Mouse (Mus musculus): ENCODE measurements around the gene Fam114a2. TPM values are rescaled to one million over a fixed set of nuclear protein-coding genes. Genes with fewer than 3 reads are reported as not detected.

Gene Fam114a2
- polyA plus RNA-seq, 1 experiment from 2014 or later = 51.8 TPM

GRCm38 (mm10) chr11:57497701-57498100 is 20.7 kb downstream of the Fam114a2 start:
- Histone ChIP-seq H3K4me3 (replicated peaks; ENCODE audit: low read length) (no peak overlapping the region), H3K9ac (no peak overlapping the region), H3K9me3 (ENCODE audit: control insufficient read depth, low read length) (no peaks in the 10 kb centered on the region), H3K4me2 (replicated peaks) (no peak overlapping the region), H3K4me1 (replicated peaks; ENCODE audit: control insufficient read depth, insufficient read depth, low read length) (no peaks in the 10 kb centered on the region), H3K27ac (no peak overlapping the region), H3K36me3 (replicated peaks; ENCODE audit: control insufficient read depth, insufficient read depth) (peaks cover 79% of the 10 kb centered on the region), H3K27me3 (ENCODE audit: control insufficient read depth, insufficient read depth, low read length) (no peaks in the 10 kb centered on the region)
- 51% methylated on average over 3 of the region's 3 CpGs for WGBS
- ATAC-seq (ENCODE audit: low FRiP score) = no peak
- DNase-seq (ENCODE audit: low spot score) = no peak

- ATAC-seq (ENCODE audit: low FRiP score) (no peak), DNase-seq (ENCODE audit: low spot score) (no peak)
- no peak overlapping the region for H3K4me2 ChIP-seq (replicated peaks)
- no peaks in the 10 kb centered on the region for H3K4me1 ChIP-seq (replicated peaks; ENCODE audit: control insufficient read depth, insufficient read depth, low read length)
- no peak overlapping the region for H3K4me3 ChIP-seq (replicated peaks; ENCODE audit: low read length)
- WGBS = 52% methylated on average over 3 of the region's 3 CpGs
- peaks cover 89% of the 10 kb centered on the region for H3K36me3 ChIP-seq (replicated peaks; ENCODE audit: control insufficient read depth, insufficient read depth)
- H3K27me3 ChIP-seq (ENCODE audit: control insufficient read depth, insufficient read depth, low read length) = no peaks in the 10 kb centered on the region
- no peak overlapping the region for H3K9ac ChIP-seq
- H3K9me3 ChIP-seq (ENCODE audit: control insufficient read depth, low read length) = no peaks in the 10 kb centered on the region
- H3K27ac ChIP-seq = no peak overlapping the region
These were observed 21.9 kb downstream of the Fam114a2 start for GRCm38 (mm10) chr11:57496462-57497039.

- DNase-seq (ENCODE audit: low spot score) (no peak), ATAC-seq (ENCODE audit: low FRiP score) (no peak)
- H3K36me3 ChIP-seq (replicated peaks; ENCODE audit: control insufficient read depth, insufficient read depth) = peaks cover 84% of the 10 kb centered on the region
- H3K4me3 ChIP-seq (replicated peaks; ENCODE audit: low read length) = no peak overlapping the region
- no peak overlapping the region for H3K27ac ChIP-seq
- H3K4me2 ChIP-seq (replicated peaks) = no peak overlapping the region
- WGBS = 74% methylated on average over 5 of the region's 5 CpGs
- H3K27me3 ChIP-seq (ENCODE audit: control insufficient read depth, insufficient read depth, low read length) = no peaks in the 10 kb centered on the region
- no peak overlapping the region for H3K9ac ChIP-seq
- H3K9me3 ChIP-seq (ENCODE audit: control insufficient read depth, low read length) = no peaks in the 10 kb centered on the region
- no peaks in the 10 kb centered on the region for H3K4me1 ChIP-seq (replicated peaks; ENCODE audit: control insufficient read depth, insufficient read depth, low read length)
These were observed 30.0 kb downstream of the Fam114a2 start for GRCm38 (mm10) chr11:57488436-57488835.

- H3K27me3 ChIP-seq (ENCODE audit: control insufficient read depth, insufficient read depth, low read length) = no peaks in the 10 kb centered on the region
- no peak overlapping the region for H3K27ac ChIP-seq
- DNase-seq (ENCODE audit: low spot score) = peak; percentile 26
- H3K36me3 ChIP-seq (replicated peaks; ENCODE audit: control insufficient read depth, insufficient read depth) = peaks cover 29% of the 10 kb centered on the region
- H3K9ac ChIP-seq = no peak overlapping the region
- no peak overlapping the region for H3K4me2 ChIP-seq (replicated peaks)
- no peaks in the 10 kb centered on the region for H3K4me1 ChIP-seq (replicated peaks; ENCODE audit: control insufficient read depth, insufficient read depth, low read length)
- WGBS = 33% methylated on average over 5 of the region's 5 CpGs
- no peak overlapping the region for H3K4me3 ChIP-seq (replicated peaks; ENCODE audit: low read length)
- ATAC-seq (ENCODE audit: low FRiP score) = no peak
- no peaks in the 10 kb centered on the region for H3K9me3 ChIP-seq (ENCODE audit: control insufficient read depth, low read length)
These were observed 40.3 kb downstream of the Fam114a2 start for GRCm38 (mm10) chr11:57478077-57478476.

GRCm38 (mm10) chr11:57475119-57475518 is 43.3 kb downstream of the Fam114a2 start:
- DNase-seq (ENCODE audit: low spot score) = peak; percentile 81
- Histone ChIP-seq H3K4me2 (replicated peaks) (no peak overlapping the region), H3K4me1 (replicated peaks; ENCODE audit: control insufficient read depth, insufficient read depth, low read length) (no peaks in the 10 kb centered on the region), H3K4me3 (replicated peaks; ENCODE audit: low read length) (no peak overlapping the region), H3K27me3 (ENCODE audit: control insufficient read depth, insufficient read depth, low read length) (no peaks in the 10 kb centered on the region), H3K27ac (no peak overlapping the region), H3K9me3 (ENCODE audit: control insufficient read depth, low read length) (no peaks in the 10 kb centered on the region), H3K36me3 (replicated peaks; ENCODE audit: control insufficient read depth, insufficient read depth) (no peaks in the 10 kb centered on the region), H3K9ac (no peak overlapping the region)
- 47% methylated on average over 6 of the region's 6 CpGs for WGBS
- no peak for ATAC-seq (ENCODE audit: low FRiP score)

- Histone ChIP-seq H3K36me3 (replicated peaks; ENCODE audit: control insufficient read depth, insufficient read depth) (no peaks in the 10 kb centered on the region), H3K4me2 (replicated peaks) (no peak overlapping the region), H3K9ac (no peak overlapping the region), H3K9me3 (ENCODE audit: control insufficient read depth, low read length) (no peaks in the 10 kb centered on the region), H3K4me3 (replicated peaks; ENCODE audit: low read length) (no peak overlapping the region), H3K4me1 (replicated peaks; ENCODE audit: control insufficient read depth, insufficient read depth, low read length) (no peaks in the 10 kb centered on the region), H3K27ac (no peak overlapping the region), H3K27me3 (ENCODE audit: control insufficient read depth, insufficient read depth, low read length) (no peaks in the 10 kb centered on the region)
- ATAC-seq (ENCODE audit: low FRiP score) = peak; percentile 46; the same call in 1 of the 2 replicates
- peak; percentile 61 for DNase-seq (ENCODE audit: low spot score)
- 54% methylated on average over 6 of the region's 6 CpGs for WGBS
These were observed 44.0 kb downstream of the Fam114a2 start for GRCm38 (mm10) chr11:57474296-57474941.

- Histone ChIP-seq H3K4me1 (replicated peaks; ENCODE audit: control insufficient read depth, insufficient read depth, low read length) (no peaks in the 10 kb centered on the region), H3K36me3 (replicated peaks; ENCODE audit: control insufficient read depth, insufficient read depth) (no peaks in the 10 kb centered on the region), H3K27ac (no peak overlapping the region), H3K9me3 (ENCODE audit: control insufficient read depth, low read length) (no peaks in the 10 kb centered on the region), H3K9ac (no peak overlapping the region), H3K4me3 (replicated peaks; ENCODE audit: low read length) (no peak overlapping the region), H3K27me3 (ENCODE audit: control insufficient read depth, insufficient read depth, low read length) (no peaks in the 10 kb centered on the region), H3K4me2 (replicated peaks) (no peak overlapping the region)
- 92% methylated on average over 7 of the region's 7 CpGs for WGBS
- ATAC-seq (ENCODE audit: low FRiP score) (no peak), DNase-seq (ENCODE audit: low spot score) (no peak)
These were observed 47.4 kb downstream of the Fam114a2 start for GRCm38 (mm10) chr11:57470979-57471378.

- DNase-seq (ENCODE audit: low spot score) (no peak), ATAC-seq (ENCODE audit: low FRiP score) (no peak)
- Histone ChIP-seq H3K4me1 (replicated peaks; ENCODE audit: control insufficient read depth, insufficient read depth, low read length) (no peaks in the 10 kb centered on the region), H3K27me3 (ENCODE audit: control insufficient read depth, insufficient read depth, low read length) (no peaks in the 10 kb centered on the region), H3K4me3 (replicated peaks; ENCODE audit: low read length) (no peak overlapping the region), H3K36me3 (replicated peaks; ENCODE audit: control insufficient read depth, insufficient read depth) (no peaks in the 10 kb centered on the region), H3K9me3 (ENCODE audit: control insufficient read depth, low read length) (no peaks in the 10 kb centered on the region), H3K27ac (no peak overlapping the region), H3K9ac (no peak overlapping the region), H3K4me2 (replicated peaks) (no peak overlapping the region)
- WGBS = 59% methylated on average over 6 of the region's 6 CpGs
These were observed 48.4 kb downstream of the Fam114a2 start for GRCm38 (mm10) chr11:57470056-57470455.

GRCm38 (mm10) chr11:57468706-57469105 is 49.7 kb downstream of the Fam114a2 start:
- no peak overlapping the region for H3K9ac ChIP-seq
- H3K9me3 ChIP-seq (ENCODE audit: control insufficient read depth, low read length) = no peaks in the 10 kb centered on the region
- no peaks in the 10 kb centered on the region for H3K27me3 ChIP-seq (ENCODE audit: control insufficient read depth, insufficient read depth, low read length)
- H3K4me1 ChIP-seq (replicated peaks; ENCODE audit: control insufficient read depth, insufficient read depth, low read length) = no peaks in the 10 kb centered on the region
- no peaks in the 10 kb centered on the region for H3K36me3 ChIP-seq (replicated peaks; ENCODE audit: control insufficient read depth, insufficient read depth)
- no peak for DNase-seq (ENCODE audit: low spot score)
- H3K4me2 ChIP-seq (replicated peaks) = no peak overlapping the region
- ATAC-seq (ENCODE audit: low FRiP score) = no peak
- H3K27ac ChIP-seq = no peak overlapping the region
- WGBS = 76% methylated on average over 4 of the region's 4 CpGs
- no peak overlapping the region for H3K4me3 ChIP-seq (replicated peaks; ENCODE audit: low read length)

Measured in hindbrain, embryonic 14.5 days (tissue).